Mouse (Mus musculus) spleen, adult 2 months (tissue): Measurements from ENCODE around the gene Rtn3.

ENCODE experiments used
- CTCF ChIP-seq: fragments of 200-500 bp; IDR thresholded peaks from 2 replicates; pipeline ENCODE4 v1.5.1; 2011; ENCODE audit warnings: mild to moderate bottlenecking, inconsistent platforms; ENCODE audit not compliant: insufficient read depth, insufficient read length, insufficient replicate concordance; ENCODE audit errors: extremely low read depth
- POLR2A ChIP-seq: fragments of 200-500 bp; IDR thresholded peaks from 2 replicates; pipeline ENCODE4 v1.6.1; 2011; ENCODE audit warnings: low read depth, low read length, inconsistent platforms

DNA sequence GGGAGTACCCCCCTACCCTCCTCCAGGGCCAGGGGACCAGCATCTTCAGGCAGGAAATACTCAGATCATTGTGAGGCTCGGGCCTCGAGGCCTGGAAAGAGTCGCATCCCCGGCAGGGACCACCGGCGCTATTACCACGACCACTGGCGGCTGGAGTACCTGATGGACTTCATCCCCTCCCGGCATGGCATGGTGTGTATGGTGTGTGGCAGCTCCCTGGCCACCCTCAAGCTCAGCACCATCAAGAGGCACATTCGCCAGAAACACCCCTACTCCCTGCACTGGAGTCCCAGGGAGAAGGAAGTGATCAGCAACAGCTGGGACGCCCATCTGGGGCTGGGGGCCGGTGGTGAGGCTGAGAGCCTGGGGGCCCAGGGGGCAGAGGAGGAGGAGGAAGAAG lies 63.0 kb downstream of the Rtn3 start:
- no peak for TF ChIP-seq POLR2A
- no peak for TF ChIP-seq CTCF
